Mouse (Mus musculus) brown adipose tissue, adult 24 weeks (tissue): Measurements from ENCODE around the gene Dnaaf1. TPM values are rescaled to one million over a fixed set of nuclear protein-coding genes. Genes with fewer than 3 reads are reported as not detected.

Source experiments
- H3K27ac ChIP-seq: fragments of 200-500 bp; replicated peaks from 2 replicates; pipeline ENCODE4 v1.5.1; 2012; ENCODE audit warnings: low read depth, mild to moderate bottlenecking, low read length
- H3K4me1 ChIP-seq: fragments of 200-500 bp; 2 replicates; pipeline ENCODE4 v1.6.1; 2012; ENCODE audit warnings: low read length, mixed read lengths; ENCODE audit not compliant: control insufficient read depth, insufficient read depth, insufficient read length
- H3K4me3 ChIP-seq: fragments of 200-500 bp; 2 replicates; pipeline ENCODE4 v1.5.1; 2012; ENCODE audit warnings: low read depth, mild to moderate bottlenecking, low read length, moderate library complexity; ENCODE audit not compliant: insufficient read depth
- polyA plus RNA-seq: library from polyadenylated mRNA; stranded (reverse); fragments of >200 nt; gene quantifications from 2 replicates; pipeline ENCODE4 v1.2.4, GENCODE M21; 2012; ENCODE audit not compliant: missing spikeins, insufficient read depth, insufficient read length

Gene Dnaaf1
- polyA plus RNA-seq, 1 experiment, result not detected

- H3K27ac ChIP-seq, result no peak overlapping the region
- H3K4me1 ChIP-seq, result no peaks in the 10 kb centered on the region
- H3K4me3 ChIP-seq, result no peak overlapping the region
These were observed 48.7 kb downstream of the Dnaaf1 start for GRCm38 (mm10) chr8:119623744-119624143.

DNA sequence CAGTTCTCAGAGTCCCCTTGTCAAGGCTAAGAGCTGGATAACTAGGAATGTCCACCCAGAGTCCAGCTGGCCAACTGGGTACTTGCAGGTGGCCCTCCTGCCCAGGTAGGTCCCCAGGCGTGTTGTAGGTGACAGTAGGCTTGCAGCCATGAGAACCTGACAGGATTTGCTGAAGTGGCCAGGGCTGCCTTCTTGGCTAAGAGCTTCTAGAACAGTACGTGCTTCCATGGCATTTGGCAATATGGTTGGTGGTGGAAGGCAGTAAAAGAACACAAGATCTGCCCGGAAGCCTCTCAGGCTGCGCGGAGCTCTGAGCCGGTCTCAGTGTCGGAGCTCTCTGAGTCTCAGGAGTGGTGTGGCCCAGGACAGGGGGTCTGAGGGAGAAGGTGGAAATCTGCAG lies 49.9 kb downstream of the Dnaaf1 start:
- Histone ChIP-seq H3K27ac (no peak overlapping the region), H3K4me3 (no peak overlapping the region), H3K4me1 (no peaks in the 10 kb centered on the region)

DNA sequence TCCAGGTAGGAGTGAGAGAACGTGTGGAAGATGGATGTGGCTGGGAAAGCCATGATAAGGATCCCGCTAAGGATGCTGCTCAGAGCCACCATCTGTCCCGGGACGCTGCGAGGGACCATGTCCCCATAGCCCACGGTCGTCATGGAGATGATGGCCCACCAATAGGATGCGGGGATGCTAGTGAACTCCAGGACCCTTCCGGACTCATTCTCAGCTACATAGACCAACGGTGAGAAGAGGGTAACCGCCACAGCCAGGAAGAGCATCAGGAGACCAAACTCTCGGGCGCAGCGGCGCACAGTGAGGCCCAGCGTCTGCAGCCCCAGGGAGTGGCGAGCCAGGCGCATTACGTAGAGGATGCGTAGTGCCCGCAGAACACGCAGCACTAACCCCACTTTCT lies 50.8 kb downstream of the Dnaaf1 start:
- no peak overlapping the region for H3K4me3 ChIP-seq

GRCm38 (mm10) chr8:119627199-119627598 lies 52.2 kb downstream of the Dnaaf1 start:
- Histone ChIP-seq H3K27ac (no peak overlapping the region), H3K4me1 (no peaks in the 10 kb centered on the region)

More for the DNA sequence above, 50.8 kb downstream of the Dnaaf1 start:
- H3K27ac ChIP-seq, result no peak overlapping the region
- no peaks in the 10 kb centered on the region for H3K4me1 ChIP-seq

GRCm38 (mm10) chr8:119627613-119628359 lies 52.8 kb downstream of the Dnaaf1 start:
- Histone ChIP-seq H3K4me3 (no peak overlapping the region), H3K4me1 (no peaks in the 10 kb centered on the region), H3K27ac (no peak overlapping the region)

More at GRCm38 (mm10) chr8:119627199-119627598, 52.2 kb downstream of the Dnaaf1 start:
- no peak overlapping the region for H3K4me3 ChIP-seq

- Histone ChIP-seq H3K4me3 (no peak overlapping the region), H3K27ac (no peak overlapping the region), H3K4me1 (peaks cover 11% of the 10 kb centered on the region)
These were observed 55.8 kb downstream of the Dnaaf1 start for GRCm38 (mm10) chr8:119630841-119631240.

- Histone ChIP-seq H3K4me1 (peaks cover 17% of the 10 kb centered on the region), H3K27ac (no peak overlapping the region), H3K4me3 (no peak overlapping the region)
These were observed 57.2 kb downstream of the Dnaaf1 start for GRCm38 (mm10) chr8:119632246-119632645.

- Histone ChIP-seq H3K27ac (no peak overlapping the region), H3K4me1 (peaks cover 17% of the 10 kb centered on the region), H3K4me3 (no peak overlapping the region)
These were observed 57.9 kb downstream of the Dnaaf1 start for GRCm38 (mm10) chr8:119632909-119633308.

DNA sequence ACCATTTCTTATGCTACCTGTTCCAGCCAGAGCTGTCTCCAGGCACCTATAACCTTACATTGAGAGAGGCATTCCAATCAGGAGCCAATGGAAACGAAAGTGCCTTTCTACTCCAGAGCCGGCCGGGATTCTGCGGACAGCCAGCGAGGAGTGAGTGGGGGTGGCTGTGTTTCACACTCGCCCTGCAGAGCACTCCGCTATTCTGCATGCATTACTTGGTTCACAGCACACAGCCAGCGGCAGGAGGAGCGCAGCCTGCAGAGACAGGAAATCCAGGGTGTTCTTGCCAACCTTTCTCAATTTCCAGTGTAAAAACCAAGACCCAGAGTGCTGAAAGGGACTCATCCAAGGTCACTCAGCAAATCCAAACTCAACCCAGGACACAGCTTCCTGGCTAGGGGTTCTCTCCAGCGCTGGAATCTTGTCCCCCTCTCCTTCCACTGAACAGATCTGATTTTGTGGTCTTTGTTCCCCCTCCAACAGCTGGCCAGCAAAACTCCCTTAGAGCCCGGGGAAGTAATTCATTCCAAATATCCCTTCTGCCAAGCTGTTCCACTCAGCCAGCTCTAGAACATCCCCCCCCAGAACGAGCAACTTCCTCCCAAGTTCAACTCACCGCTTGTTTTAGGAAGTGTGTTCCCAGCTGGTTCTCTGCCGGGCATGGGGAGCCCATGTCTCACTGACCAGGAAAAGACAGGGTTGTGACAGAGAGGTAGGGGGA lies 59.7 kb downstream of the Dnaaf1 start:
- Histone ChIP-seq H3K4me3 (no peak overlapping the region), H3K4me1 (peaks cover 17% of the 10 kb centered on the region), H3K27ac (no peak overlapping the region)

GRCm38 (mm10) chr8:119635378-119635777 lies 60.3 kb downstream of the Dnaaf1 start, which contains the start of gene Kcng4:
Gene Kcng4 (minus strand): TSS chr8:119635680.
- peak within 1 kb of the TSS; percentile 38 for H3K27ac ChIP-seq
- H3K4me1 ChIP-seq, result peaks cover 17% of the 10 kb centered on the region
- H3K4me3 ChIP-seq, result no peak within 1 kb of the TSS

- Histone ChIP-seq H3K4me3 (no peak overlapping the region), H3K27ac (0 out of 2 replicates have a peak overlapping the region, but pooled peaks have one; percentile 6), H3K4me1 (peaks cover 17% of the 10 kb centered on the region)
These were observed 60.9 kb downstream of the Dnaaf1 start for GRCm38 (mm10) chr8:119635958-119636357.

DNA sequence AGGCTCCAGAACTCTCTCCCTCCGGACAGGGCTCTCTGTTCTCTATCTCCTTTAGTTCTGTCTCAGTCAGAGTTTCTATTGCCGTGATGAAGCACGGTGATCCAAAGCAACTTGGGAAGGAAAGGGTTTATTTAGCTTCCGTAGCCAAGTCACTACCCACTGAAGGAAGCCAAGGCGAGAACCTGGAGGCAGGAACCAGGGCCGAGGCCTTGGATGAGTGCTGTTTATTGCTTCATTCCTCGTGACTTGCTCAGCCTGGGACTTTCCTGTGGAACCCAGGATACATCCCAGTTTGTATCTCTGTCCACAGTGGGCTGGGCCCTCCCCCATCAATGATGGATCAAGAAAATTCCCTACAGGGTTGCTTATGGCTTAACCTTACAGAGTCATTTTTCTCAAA lies 61.7 kb downstream of the Dnaaf1 start:
- Histone ChIP-seq H3K4me3 (no peak overlapping the region), H3K27ac (peak overlapping the region; percentile 56), H3K4me1 (peaks cover 17% of the 10 kb centered on the region)

GRCm38 (mm10) chr8:119637381-119637780 lies 62.3 kb downstream of the Dnaaf1 start:
- Histone ChIP-seq H3K4me3 (no peak overlapping the region), H3K27ac (peak overlapping the region; percentile 56), H3K4me1 (peaks cover 17% of the 10 kb centered on the region)

- Histone ChIP-seq H3K27ac (no peak overlapping the region), H3K4me3 (no peak overlapping the region), H3K4me1 (peaks cover 17% of the 10 kb centered on the region)
These were observed 63.2 kb downstream of the Dnaaf1 start for GRCm38 (mm10) chr8:119638261-119638660.

- Histone ChIP-seq H3K4me3 (no peak overlapping the region), H3K4me1 (peaks cover 14% of the 10 kb centered on the region), H3K27ac (no peak overlapping the region)
These were observed 64.8 kb downstream of the Dnaaf1 start for GRCm38 (mm10) chr8:119639798-119640197.
